Mouse (Mus musculus) midbrain, postnatal 0 days (tissue): ENCODE data around the gene Otub2. TPM values are rescaled to one million over a fixed set of nuclear protein-coding genes. Genes with fewer than 3 reads are reported as not detected.
"Not testable (repeated sequence)": the region's sequence is repeated elsewhere in the genome, so short reads cannot be mapped to it uniquely, and the experiment has no call there.

Experiments used
- ATAC-seq: fragments of 200-750 bp; cut with Nextera tagmentation; 2 replicates; pipeline ENCODE4 v1.8.0; 2017; ENCODE audit warnings: moderate number of reproducible peaks, mild to moderate bottlenecking, moderate TSS enrichment, moderate library complexity; ENCODE audit not compliant: low FRiP score
- DNase-seq: peaks from one replicate; pipeline ENCODE4 v3.0.0-alpha.2; 2015; ENCODE audit warnings: low spot score
- H3K27ac ChIP-seq: fragments of 300-500 bp; sonication (generic); 2 replicates; pipeline ENCODE4 v1.5.1; 2014; ENCODE audit warnings: low read depth, mild to moderate bottlenecking, low read length, mixed read lengths
- H3K27me3 ChIP-seq: fragments of 300-500 bp; sonication (generic); 2 replicates; pipeline ENCODE4 v1.6.1; 2014; ENCODE audit warnings: low read length, control low read depth, mixed read lengths; ENCODE audit not compliant: insufficient read depth
- H3K36me3 ChIP-seq: fragments of 300-500 bp; sonication (generic); 2 replicates; pipeline ENCODE4 v1.6.1; 2014; ENCODE audit warnings: low read length, control low read depth, mixed read lengths; ENCODE audit not compliant: insufficient read depth
- H3K4me1 ChIP-seq: fragments of 300-500 bp; sonication (generic); 2 replicates; pipeline ENCODE4 v1.6.1; 2014; ENCODE audit warnings: mild to moderate bottlenecking, control low read depth, antibody characterized with exemption, low read length, mixed read lengths; ENCODE audit not compliant: insufficient read depth
- H3K4me2 ChIP-seq: fragments of 300-500 bp; sonication (generic); 2 replicates; pipeline ENCODE4 v1.6.1; 2014; ENCODE audit warnings: low read depth, mild to moderate bottlenecking, low read length, mixed read lengths; ENCODE audit not compliant: poor library complexity, severe bottlenecking
- H3K4me3 ChIP-seq: fragments of 300-500 bp; sonication (generic); 2 replicates; pipeline ENCODE4 v1.5.1; 2014; ENCODE audit warnings: low read depth, mild to moderate bottlenecking, low read length, moderate library complexity
- H3K9ac ChIP-seq: fragments of 300-500 bp; sonication (generic); replicated peaks from 2 replicates; pipeline ENCODE4 v1.6.1; 2014; ENCODE audit warnings: mild to moderate bottlenecking, low read length, moderate library complexity, mixed read lengths; ENCODE audit not compliant: poor library complexity, severe bottlenecking
- H3K9me3 ChIP-seq: fragments of 300-500 bp; sonication (generic); 2 replicates; pipeline ENCODE4 v1.6.1; 2016; ENCODE audit warnings: low read length, control low read depth
- CTCF ChIP-seq: IDR thresholded peaks from 2 replicates; pipeline ENCODE4 v1.5.1; 2016; ENCODE audit warnings: antibody characterized with exemption, mild to moderate bottlenecking
- WGBS: fragments of 180-500 bp; shearing (Covaris S2); extraction: QIAGEN DNeasy Blood & Tissue Kit; methylation state at CpG from one replicate; pipeline ENCODE4 v1.1.7; 2014; 5-methylcytosine and 5-hydroxymethylcytosine counted together
- polyA plus RNA-seq: library from polyadenylated mRNA; unstranded; fragments of >200 nt; fragmentation: Nextera tagmentation; extraction: Ambion mirVana; gene quantifications from 2 replicates; pipeline ENCODE4 v1.2.1, GENCODE M21; 2015
- total RNA-seq: library from RNA; depleted of rRNA; stranded (reverse); fragments of >200 nt; gene quantifications from 2 replicates; pipeline ENCODE4 v1.2.3, GENCODE M21; 2014; rRNA removed

Gene Otub2
- total and polyA plus RNA-seq, 2 experiments from 2014 or later: 20.6 to 29.6 TPM

DNA sequence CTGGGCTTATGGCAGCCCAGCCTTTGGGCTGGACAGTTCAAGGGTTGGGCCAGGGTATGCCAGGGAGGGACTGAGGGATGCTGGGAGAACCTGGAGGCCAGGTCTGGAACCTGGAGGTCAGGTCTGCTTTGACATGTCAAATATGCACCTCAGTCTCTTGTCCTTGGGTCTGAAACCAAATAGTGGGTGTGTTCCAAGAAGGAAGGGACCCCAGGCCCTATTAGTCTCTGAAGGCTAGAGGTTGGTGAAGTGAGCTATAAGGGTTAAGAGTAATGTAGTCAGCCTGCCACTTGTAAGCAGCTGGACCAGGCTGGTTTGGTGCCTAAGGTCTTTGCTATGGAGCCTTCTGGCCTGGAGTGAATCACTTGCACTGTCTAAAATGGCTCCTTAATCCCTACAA is 46.4 kb downstream of the Otub2 start:
- DNase-seq: no peak
- no peak overlapping the region for H3K27ac ChIP-seq
- H3K4me3 ChIP-seq: no peak overlapping the region
- no peaks in the 10 kb centered on the region for H3K9me3 ChIP-seq
- H3K9ac ChIP-seq: no peak overlapping the region
- H3K4me1 ChIP-seq: no peaks in the 10 kb centered on the region
- ATAC-seq: no peak
- H3K27me3 ChIP-seq: no peaks in the 10 kb centered on the region; the same call in 1 of the 2 replicates
- TF ChIP-seq CTCF: no peak
- no peak overlapping the region for H3K4me2 ChIP-seq
- H3K36me3 ChIP-seq: no peaks in the 10 kb centered on the region

DNA sequence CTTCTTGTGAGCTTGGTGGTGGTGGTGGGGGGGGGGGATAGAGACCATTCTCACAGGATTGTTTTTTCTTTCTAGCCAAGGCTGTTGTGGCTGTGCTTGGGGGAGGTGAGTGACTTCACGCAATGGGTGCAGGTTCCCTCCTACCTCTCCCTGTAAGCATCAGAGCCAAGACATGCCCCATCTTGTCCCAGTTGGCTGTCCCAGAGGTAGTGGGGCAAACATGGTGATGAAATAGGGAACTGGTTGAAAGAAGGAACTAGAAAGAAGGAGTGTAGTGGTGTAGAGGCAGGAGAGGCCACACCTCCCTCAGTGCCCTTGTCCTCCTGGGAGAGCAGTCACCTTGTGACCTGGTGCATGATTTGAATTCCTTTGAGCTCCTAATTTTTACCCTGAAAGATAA is 49.1 kb downstream of the Otub2 start:
- no peak for TF ChIP-seq CTCF
- Histone ChIP-seq H3K27ac (no peak overlapping the region), H3K27me3 (no peaks in the 10 kb centered on the region), H3K4me3 (no peak overlapping the region), H3K36me3 (no peaks in the 10 kb centered on the region), H3K4me2 (no peak overlapping the region), H3K4me1 (no peaks in the 10 kb centered on the region), H3K9ac (no peak overlapping the region), H3K9me3 (no peaks in the 10 kb centered on the region)
- no peak for DNase-seq
- WGBS: 80% methylated on average over 1 of the region's 1 CpGs
- no peak for ATAC-seq

DNA sequence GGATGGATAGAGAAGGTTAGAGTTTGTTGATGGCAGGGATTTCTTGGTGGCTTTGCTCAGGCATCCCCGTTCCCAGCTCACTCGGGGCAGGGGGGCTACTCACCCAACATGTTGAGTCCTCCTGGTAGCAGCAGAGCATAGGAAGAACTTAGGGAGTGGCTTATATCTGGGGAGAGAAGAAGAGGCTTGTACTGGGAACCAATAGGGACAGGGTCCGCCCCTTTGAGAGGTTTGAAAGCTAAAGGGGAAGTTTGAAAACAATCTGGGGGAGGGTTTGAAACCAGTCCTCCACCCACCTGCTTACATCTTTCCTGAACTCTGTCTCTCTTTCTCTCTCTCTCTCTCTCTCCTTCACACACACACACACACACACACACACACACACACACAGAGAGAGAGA is 55.0 kb downstream of the Otub2 start, which contains the start of gene Ifi27l2a:
Gene Ifi27l2a, minus strand, starts transcription at position 157 of the 400 bp plus-strand sequence.
- DNase-seq (no peak), ATAC-seq (no peak)
- Histone ChIP-seq H3K27me3 (no peaks in the 10 kb centered on the region), H3K9ac (no peak within 1 kb of the TSS), H3K9me3 (no peaks in the 10 kb centered on the region), H3K36me3 (no peaks in the 10 kb centered on the region), H3K27ac (no peak within 1 kb of the TSS), H3K4me3 (no peak within 1 kb of the TSS), H3K4me2 (no peak within 1 kb of the TSS), H3K4me1 (no peaks in the 10 kb centered on the region)
- TF ChIP-seq CTCF: no peak
- 52% methylated on average over 3 of the region's 3 CpGs for WGBS

DNA sequence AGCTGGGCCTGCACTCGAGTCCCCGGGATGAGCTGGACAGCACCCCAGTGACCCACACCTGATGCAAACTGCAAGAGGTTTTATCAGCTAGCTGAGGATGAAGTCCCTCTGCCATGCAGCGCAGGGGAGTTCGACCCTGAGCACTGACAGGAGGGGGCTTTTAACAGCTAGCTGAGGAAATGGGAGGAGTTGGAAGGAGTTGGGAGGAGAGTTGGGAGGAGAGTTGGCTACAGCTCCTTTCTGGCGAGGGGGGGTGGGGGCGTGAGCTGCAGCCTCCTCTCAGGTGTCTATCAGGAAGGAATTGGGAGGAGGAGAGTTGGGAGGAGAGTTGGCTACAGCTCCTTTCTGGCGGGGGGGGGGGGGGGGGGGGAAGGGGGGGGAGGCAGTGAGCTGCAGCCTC is 55.8 kb downstream of the Otub2 start:
- H3K4me1 ChIP-seq, DNase-seq, H3K9ac ChIP-seq, ATAC-seq, H3K4me3 ChIP-seq, H3K36me3 ChIP-seq, H3K9me3 ChIP-seq, H3K4me2 ChIP-seq, H3K27me3 ChIP-seq, H3K27ac ChIP-seq: not testable (repeated sequence)
- 57% methylated on average over 6 of the region's 7 CpGs for WGBS

DNA sequence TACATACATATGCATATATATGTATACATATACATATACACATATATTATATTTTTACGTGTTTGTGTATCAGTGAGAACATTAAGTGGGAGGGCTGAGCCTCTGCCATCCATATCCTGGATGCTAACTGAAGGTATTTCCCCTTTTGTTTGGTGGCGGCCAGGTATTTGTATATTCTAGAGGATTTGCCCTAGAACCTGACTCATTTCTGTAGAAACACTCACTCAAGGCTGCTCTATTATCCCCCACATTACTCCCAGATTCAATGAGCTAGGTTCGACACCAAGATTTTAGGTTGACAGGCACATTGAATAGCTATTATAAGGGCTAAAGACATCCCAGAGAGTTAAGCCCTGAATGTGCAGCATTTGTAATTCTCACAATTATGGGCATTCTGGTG is 56.6 kb downstream of the Otub2 start:
- 67% methylated on average over 3 of the region's 3 CpGs for WGBS
- Histone ChIP-seq H3K27me3 (no peaks in the 10 kb centered on the region), H3K4me2 (no peak overlapping the region), H3K9me3 (no peaks in the 10 kb centered on the region), H3K4me1 (no peaks in the 10 kb centered on the region), H3K27ac (no peak overlapping the region), H3K36me3 (no peaks in the 10 kb centered on the region), H3K4me3 (no peak overlapping the region), H3K9ac (no peak overlapping the region)
- TF ChIP-seq CTCF: no peak
- ATAC-seq (no peak), DNase-seq (no peak)

DNA sequence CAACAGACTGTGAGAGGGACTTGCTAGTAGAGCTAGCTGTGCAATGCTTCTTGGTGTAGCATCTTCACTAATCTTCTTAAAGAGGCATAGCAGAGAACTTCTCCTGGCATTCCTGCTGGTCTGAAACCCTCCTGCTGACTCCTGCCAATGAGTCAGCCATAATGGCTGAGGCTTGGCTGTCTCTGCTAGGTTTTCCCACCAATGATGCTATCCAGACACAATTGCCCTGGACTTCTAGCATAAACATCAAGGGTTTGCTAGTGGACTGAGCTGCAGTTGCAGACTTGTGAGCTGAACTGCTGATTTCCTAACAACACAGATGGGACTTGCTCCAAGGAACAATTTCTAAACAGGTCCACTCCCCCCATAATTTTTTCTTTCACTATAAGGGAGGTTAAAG is 64.9 kb downstream of the Otub2 start:
- Histone ChIP-seq H3K27me3 (no peaks in the 10 kb centered on the region), H3K4me1 (no peaks in the 10 kb centered on the region), H3K4me2 (no peak overlapping the region), H3K9ac (no peak overlapping the region), H3K27ac (no peak overlapping the region), H3K36me3 (no peaks in the 10 kb centered on the region), H3K9me3 (no peaks in the 10 kb centered on the region), H3K4me3 (no peak overlapping the region)
- DNase-seq (no peak), ATAC-seq (no peak)
- no peak for TF ChIP-seq CTCF

Other genes starting within 250 kb of the Otub2 start
- gene Prima1, start 146.5 kb upstream of the Otub2 start, total RNA-seq: 0.44 and 2.3 TPM in 2 replicates
- gene Prima1, start 146.5 kb upstream of the Otub2 start, polyA plus RNA-seq: 0.46 and 1.2 TPM in 2 replicates
- 11.2 and 14.9 TPM in 2 replicates for gene Fam181a, start 77.7 kb upstream of the Otub2 start, total RNA-seq
- gene Fam181a, start 77.7 kb upstream of the Otub2 start, polyA plus RNA-seq: 8.9 and 11.2 TPM in 2 replicates
- gene Asb2, start 32.7 kb upstream of the Otub2 start, total RNA-seq: 0.93 and 4.4 TPM in 2 replicates
- 1.5 and 1.9 TPM in 2 replicates for gene Asb2, start 32.7 kb upstream of the Otub2 start, polyA plus RNA-seq
- gene 9330161L09Rik, start 19.1 kb downstream of the Otub2 start, total RNA-seq: 9.6 and 9.7 TPM in 2 replicates
- 1.1 and 1.5 TPM in 2 replicates for gene 9330161L09Rik, start 19.1 kb downstream of the Otub2 start, polyA plus RNA-seq
- gene Ddx24, start 37.1 kb downstream of the Otub2 start, total RNA-seq: 140 and 153 TPM in 2 replicates
- 209 and 245 TPM in 2 replicates for gene Ddx24, start 37.1 kb downstream of the Otub2 start, polyA plus RNA-seq
- 16.2 and 24.4 TPM in 2 replicates for gene Ifi27, start 45.5 kb downstream of the Otub2 start, total RNA-seq
- 23.3 and 26.2 TPM in 2 replicates for gene Ifi27, start 45.5 kb downstream of the Otub2 start, polyA plus RNA-seq
- 1.7 TPM in 2 replicates for gene Ifi27l2a, start 55.0 kb downstream of the Otub2 start, total RNA-seq
- 10.3 and 12.7 TPM in 2 replicates for gene Ifi27l2a, start 55.0 kb downstream of the Otub2 start, polyA plus RNA-seq
- not detected in 2 replicates for gene Ifi27l2b, start 68.5 kb downstream of the Otub2 start, total RNA-seq
- not detected in 2 replicates for gene Ifi27l2b, start 68.5 kb downstream of the Otub2 start, polyA plus RNA-seq
- gene Ppp4r4, start 143.6 kb downstream of the Otub2 start, total RNA-seq: 8.4 and 12.6 TPM in 2 replicates
- gene Ppp4r4, start 143.6 kb downstream of the Otub2 start, polyA plus RNA-seq: 3.2 and 3.3 TPM in 2 replicates
- not detected in 2 replicates for gene Serpina10, start 242.8 kb downstream of the Otub2 start, total RNA-seq
- gene Serpina10, start 242.8 kb downstream of the Otub2 start, polyA plus RNA-seq: 0.04 TPM in 1 of 2 replicates, not detected in the other